Mouse (Mus musculus): ENCODE results near the gene Capn12.

- no peak for TF ChIP-seq EP300 (IDR thresholded peaks at IDR 0.05; ENCODE audit: low read depth)
- TF ChIP-seq CTCF (IDR thresholded peaks at IDR 0.05; ENCODE audit: low read depth) = no peak
These were observed 21.0 kb downstream of the Capn12 start for GRCm38 (mm10) chr7:28902180-28902579.

All from liver, embryonic 14.5 days (tissue).